Mouse (Mus musculus): ENCODE data around the gene Tnfaip3. TPM values are rescaled to one million over a fixed set of nuclear protein-coding genes. Genes with fewer than 3 reads are reported as not detected.
A peak's percentile ranks its signal among the peaks of the same experiment; 100 is the strongest.

The Tnfaip3 gene
- total RNA-seq, 2 experiments from 2014 or later = 2.4 to 4.9 TPM

- no peak for DNase-seq
- intact Hi-C loops (cut with DNase I) = no loop called here
These were observed 29.9 kb downstream of the Tnfaip3 start for GRCm38 (mm10) chr10:18985516-18985915.

DNA sequence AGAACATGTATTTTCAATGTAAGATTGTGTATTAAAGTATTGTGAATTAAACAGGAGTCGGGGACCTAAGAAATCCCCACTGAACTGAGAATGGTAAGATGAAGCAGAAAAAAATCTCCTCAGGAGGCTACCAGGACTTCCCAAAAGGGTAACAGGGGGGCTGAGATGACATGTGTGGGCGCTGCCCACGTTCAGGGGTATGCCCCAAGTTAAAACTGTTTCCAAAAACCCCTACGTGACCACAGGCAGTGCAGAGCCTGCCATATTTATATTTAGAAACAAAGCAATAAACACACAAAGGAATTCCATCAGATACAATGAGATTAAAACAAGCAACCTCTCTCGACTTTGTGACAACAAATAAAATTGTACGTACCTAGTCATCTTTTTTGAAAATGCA, 31.9 kb downstream of the Tnfaip3 start:
- intact Hi-C loops (cut with DNase I) = no loop called here
- no peak for DNase-seq

GRCm38 (mm10) chr10:18974486-18974885, 41.0 kb downstream of the Tnfaip3 start:
- no peak for DNase-seq
- intact Hi-C loops (cut with DNase I) = no loop called here

- intact Hi-C loops (cut with DNase I) = no loop called here
- DNase-seq = no peak
These were observed 48.6 kb downstream of the Tnfaip3 start for GRCm38 (mm10) chr10:18966893-18967292.

DNA sequence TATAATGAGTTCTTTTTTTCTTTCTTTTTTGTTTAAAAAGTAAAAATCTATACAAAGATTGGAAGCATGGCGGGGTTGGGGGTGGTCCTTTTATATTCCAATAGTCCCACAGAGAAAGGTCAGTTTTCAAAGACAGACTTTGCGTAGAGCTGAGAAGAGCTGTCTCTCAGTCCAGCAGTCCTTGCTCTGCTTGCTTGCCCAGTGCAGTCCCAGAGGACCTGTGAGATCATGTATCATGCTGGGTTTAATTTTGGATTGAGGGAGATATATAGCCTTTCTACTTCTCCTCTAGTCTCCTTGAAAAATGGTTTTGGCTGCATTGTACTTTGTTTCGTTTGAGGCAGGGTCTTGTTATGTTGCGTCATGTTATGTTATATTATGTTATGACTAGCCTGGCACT, 49.9 kb downstream of the Tnfaip3 start:
- peak in 1 of 2 experiments; percentile 34 for DNase-seq
- intact Hi-C loops (cut with DNase I) = no loop called here

GRCm38 (mm10) chr10:18964856-18965255, 50.6 kb downstream of the Tnfaip3 start:
- DNase-seq = no peak
- intact Hi-C loops (cut with DNase I) = no loop called here

- intact Hi-C loops (cut with DNase I) = no loop called here
- no peak for DNase-seq
These were observed 55.5 kb downstream of the Tnfaip3 start for GRCm38 (mm10) chr10:18959777-18960492.

GRCm38 (mm10) chr10:18953706-18954071, 61.8 kb downstream of the Tnfaip3 start:
- intact Hi-C loops (cut with DNase I) = loop anchor here (1.0 to 5.0 kb wide), 3 partner anchors 59 to 233 kb away; no protein-coding TSS in a partner anchor
- no peak for DNase-seq

- DNase-seq = no peak
- intact Hi-C loops (cut with DNase I) = loop anchor here (1.0 to 5.0 kb wide), 3 partner anchors 59 to 233 kb away; no protein-coding TSS in a partner anchor
These were observed 62.3 kb downstream of the Tnfaip3 start for GRCm38 (mm10) chr10:18953011-18953705.

Other genes with a start within 250 kb of the Tnfaip3 start
- not detected for gene Gm4922, start 228.9 kb downstream of the Tnfaip3 start, total RNA-seq (2021)
- 100 to 1,000 TPM; 147 TPM for gene Perp, start 170.6 kb downstream of the Tnfaip3 start, total RNA-seq (2021)

All from heart, postnatal 14 days (tissue).